Mouse (Mus musculus): ENCODE results near the gene Itga1. TPM values are rescaled to one million over a fixed set of nuclear protein-coding genes. Genes with fewer than 3 reads are reported as not detected.

Itga1 gene
- polyA plus RNA-seq, 1 experiment from 2014 or later, result 15.8 TPM

- no peak overlapping the region for H3K4me3 ChIP-seq
- H3K36me3 ChIP-seq, result no peaks in the 10 kb centered on the region
- 86% methylated on average over 3 of the region's 3 CpGs for WGBS
- no peak for DNase-seq (ENCODE audit: low spot score)
- no peaks in the 10 kb centered on the region for H3K9me3 ChIP-seq
- H3K4me1 ChIP-seq, result peaks cover 21% of the 10 kb centered on the region
- H3K27me3 ChIP-seq (ENCODE audit: insufficient read depth, poor library complexity, severe bottlenecking), result no peaks in the 10 kb centered on the region
- no peak overlapping the region for H3K27ac ChIP-seq
These were observed 76.4 kb downstream of the Itga1 start for GRCm38 (mm10) chr13:115025394-115025793.

DNA sequence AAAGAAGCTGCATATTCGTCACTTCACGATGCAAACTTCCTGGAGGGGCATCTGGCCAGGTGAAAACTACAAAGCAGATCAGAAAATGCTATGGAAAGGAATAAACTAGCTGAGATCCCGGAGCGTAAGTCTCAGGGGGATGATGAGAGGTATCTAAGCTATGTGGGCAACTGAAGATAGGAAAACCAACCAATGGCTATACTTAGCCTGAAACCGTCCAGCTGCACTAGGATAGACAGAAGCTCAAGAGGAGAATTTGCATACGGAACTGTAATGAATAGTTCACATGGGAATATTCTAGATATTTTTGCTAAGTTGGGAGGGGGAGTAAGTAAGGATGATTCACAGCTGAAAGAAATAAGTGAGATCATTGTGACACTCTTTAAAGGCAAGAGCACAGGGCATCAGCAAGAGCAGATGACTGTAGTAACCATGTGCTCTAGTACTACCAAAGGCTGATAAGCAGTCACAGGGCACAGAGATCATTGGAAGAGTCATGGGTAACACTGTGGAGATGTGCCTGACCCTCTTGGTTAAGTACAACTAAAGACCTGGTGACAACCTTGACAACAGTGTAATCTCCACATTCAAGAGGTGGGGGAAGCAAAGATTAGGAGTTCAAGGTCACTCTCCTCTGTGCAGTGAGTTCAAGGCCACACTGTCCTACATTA, 79.5 kb downstream of the Itga1 start:
- Histone ChIP-seq H3K27ac (peak overlapping the region; percentile 84), H3K4me3 (0 out of 2 replicates have a peak overlapping the region, but pooled peaks have one; percentile 9), H3K9me3 (no peaks in the 10 kb centered on the region), H3K36me3 (no peaks in the 10 kb centered on the region), H3K4me1 (peaks cover 31% of the 10 kb centered on the region), H3K27me3 (ENCODE audit: insufficient read depth, poor library complexity, severe bottlenecking) (no peaks in the 10 kb centered on the region)
- no peak for DNase-seq (ENCODE audit: low spot score)
- WGBS, result 34% methylated on average over 6 of the region's 6 CpGs

DNA sequence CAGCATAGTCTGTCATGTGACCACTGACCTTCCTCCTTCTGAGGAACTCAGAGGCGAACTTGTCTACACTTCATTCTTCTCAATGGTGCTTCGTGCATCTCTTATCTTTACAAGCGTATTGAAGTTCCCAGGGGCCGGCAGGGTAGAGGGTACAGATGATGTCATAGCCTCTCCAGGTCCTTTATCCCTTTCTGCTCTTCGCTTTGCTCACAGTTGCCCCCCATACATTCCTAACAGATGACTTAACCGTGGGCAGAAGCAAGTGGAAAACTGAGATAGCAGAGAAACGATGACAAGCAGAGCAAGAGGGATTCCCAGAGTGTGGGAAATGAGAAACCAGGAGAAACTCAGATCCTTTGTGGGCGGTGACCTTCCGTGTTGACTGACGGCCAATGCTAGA, 80.4 kb downstream of the Itga1 start:
- no peaks in the 10 kb centered on the region for H3K36me3 ChIP-seq
- no peaks in the 10 kb centered on the region for H3K9me3 ChIP-seq
- 0 out of 2 replicates have a peak overlapping the region, but pooled peaks have one; percentile 9 for H3K4me3 ChIP-seq
- 13% methylated on average over 10 of the region's 10 CpGs for WGBS
- DNase-seq (ENCODE audit: low spot score), result peak; percentile 94
- H3K27me3 ChIP-seq (ENCODE audit: insufficient read depth, poor library complexity, severe bottlenecking), result no peaks in the 10 kb centered on the region
- peaks cover 31% of the 10 kb centered on the region for H3K4me1 ChIP-seq
- H3K27ac ChIP-seq, result peak overlapping the region; percentile 84; the same call in 1 of the 2 replicates

GRCm38 (mm10) chr13:115020727-115021126, 81.0 kb downstream of the Itga1 start:
- Histone ChIP-seq H3K4me1 (peaks cover 31% of the 10 kb centered on the region), H3K9me3 (no peaks in the 10 kb centered on the region), H3K4me3 (no peak overlapping the region), H3K27ac (peak overlapping the region; percentile 84), H3K36me3 (no peaks in the 10 kb centered on the region), H3K27me3 (ENCODE audit: insufficient read depth, poor library complexity, severe bottlenecking) (no peaks in the 10 kb centered on the region)
- no peak for DNase-seq (ENCODE audit: low spot score)
- 79% methylated on average over 4 of the region's 4 CpGs for WGBS

DNA sequence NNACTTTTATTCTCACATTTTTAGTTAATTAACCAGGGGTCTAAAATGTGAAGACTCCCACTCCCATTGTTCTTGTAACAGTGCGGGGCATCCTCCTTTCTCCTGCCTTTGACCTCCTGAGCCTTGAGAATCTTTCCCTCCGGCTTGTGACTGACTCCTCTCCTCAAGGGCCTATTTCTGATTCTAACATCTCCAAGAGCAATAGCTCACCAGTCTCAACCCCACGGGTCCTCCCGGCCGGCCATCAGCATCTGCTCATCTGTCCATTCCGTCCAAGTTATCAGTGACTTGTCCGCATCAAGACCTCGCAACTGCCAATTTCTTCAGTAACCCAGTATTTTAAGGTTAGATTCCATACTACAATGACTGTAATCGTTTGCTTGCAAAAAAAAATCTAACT, 84.2 kb downstream of the Itga1 start:
- Histone ChIP-seq H3K27ac (no peak overlapping the region), H3K4me3 (no peak overlapping the region), H3K27me3 (ENCODE audit: insufficient read depth, poor library complexity, severe bottlenecking) (no peaks in the 10 kb centered on the region), H3K4me1 (peaks cover 46% of the 10 kb centered on the region), H3K9me3 (no peaks in the 10 kb centered on the region), H3K36me3 (no peaks in the 10 kb centered on the region)
- no peak for DNase-seq (ENCODE audit: low spot score)
- WGBS, result 87% methylated on average over 9 of the region's 9 CpGs

- DNase-seq (ENCODE audit: low spot score), result no peak
- Histone ChIP-seq H3K9me3 (no peaks in the 10 kb centered on the region), H3K36me3 (no peaks in the 10 kb centered on the region), H3K27ac (peak overlapping the region; percentile 57), H3K27me3 (ENCODE audit: insufficient read depth, poor library complexity, severe bottlenecking) (no peaks in the 10 kb centered on the region), H3K4me3 (no peak overlapping the region), H3K4me1 (peaks cover 31% of the 10 kb centered on the region)
- WGBS, result 35% methylated on average over 6 of the region's 6 CpGs
These were observed 90.2 kb downstream of the Itga1 start for GRCm38 (mm10) chr13:115011547-115011946.

GRCm38 (mm10) chr13:115006213-115006835, 95.4 kb downstream of the Itga1 start:
- Histone ChIP-seq H3K4me3 (no peak overlapping the region), H3K27ac (peak overlapping the region; percentile 74), H3K36me3 (no peaks in the 10 kb centered on the region; the same call in 1 of the 2 replicates), H3K4me1 (peaks cover 44% of the 10 kb centered on the region), H3K27me3 (ENCODE audit: insufficient read depth, poor library complexity, severe bottlenecking) (no peaks in the 10 kb centered on the region), H3K9me3 (no peaks in the 10 kb centered on the region)
- no peak for DNase-seq (ENCODE audit: low spot score)
- WGBS, result 62% methylated on average over 9 of the region's 9 CpGs

GRCm38 (mm10) chr13:115005342-115005741, 96.4 kb downstream of the Itga1 start:
- WGBS, result 23% methylated on average over 6 of the region's 6 CpGs
- DNase-seq (ENCODE audit: low spot score), result no peak
- H3K27ac ChIP-seq, result peak overlapping the region; percentile 74
- no peaks in the 10 kb centered on the region; the same call in 1 of the 2 replicates for H3K36me3 ChIP-seq
- no peak overlapping the region for H3K4me3 ChIP-seq
- H3K4me1 ChIP-seq, result peaks cover 44% of the 10 kb centered on the region
- H3K9me3 ChIP-seq, result no peaks in the 10 kb centered on the region
- no peaks in the 10 kb centered on the region for H3K27me3 ChIP-seq (ENCODE audit: insufficient read depth, poor library complexity, severe bottlenecking)

- DNase-seq (ENCODE audit: low spot score), result no peak
- peaks cover 9% of the 10 kb centered on the region; the same call in 1 of the 2 replicates for H3K36me3 ChIP-seq
- H3K4me3 ChIP-seq, result no peak overlapping the region
- peak overlapping the region; percentile 74 for H3K27ac ChIP-seq
- no peaks in the 10 kb centered on the region for H3K9me3 ChIP-seq
- H3K4me1 ChIP-seq, result peaks cover 44% of the 10 kb centered on the region
- 33% methylated on average over 7 of the region's 7 CpGs for WGBS
- no peaks in the 10 kb centered on the region for H3K27me3 ChIP-seq (ENCODE audit: insufficient read depth, poor library complexity, severe bottlenecking)
These were observed 98.2 kb downstream of the Itga1 start for GRCm38 (mm10) chr13:115003444-115004053.

GRCm38 (mm10) chr13:115002837-115003236, 98.9 kb downstream of the Itga1 start:
- Histone ChIP-seq H3K36me3 (peaks cover 12% of the 10 kb centered on the region; the same call in 1 of the 2 replicates), H3K9me3 (no peaks in the 10 kb centered on the region), H3K4me1 (peaks cover 44% of the 10 kb centered on the region), H3K4me3 (no peak overlapping the region), H3K27ac (no peak overlapping the region; the same call in 1 of the 2 replicates), H3K27me3 (ENCODE audit: insufficient read depth, poor library complexity, severe bottlenecking) (no peaks in the 10 kb centered on the region)
- 66% methylated on average over 3 of the region's 3 CpGs for WGBS
- DNase-seq (ENCODE audit: low spot score), result no peak

DNA sequence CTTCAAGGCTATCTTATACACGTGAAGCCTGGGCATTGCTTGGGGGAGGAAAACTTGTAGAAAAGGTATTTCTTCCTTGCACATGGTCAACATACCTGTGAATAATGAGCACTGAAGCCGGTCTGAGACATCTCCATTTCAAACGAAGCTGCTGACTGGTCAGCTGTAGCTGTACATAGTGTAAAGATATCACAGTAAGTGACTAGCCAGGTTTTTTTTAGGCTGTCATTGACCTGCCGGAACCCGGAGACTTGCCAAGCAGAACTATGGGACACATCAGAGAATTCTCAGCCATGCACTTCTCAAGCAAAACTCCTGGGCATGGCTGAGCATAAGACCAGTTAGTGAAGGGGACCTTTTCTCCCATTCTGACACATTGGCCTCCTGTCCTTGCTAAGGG, 99.6 kb downstream of the Itga1 start:
- no peak overlapping the region; the same call in 1 of the 2 replicates for H3K27ac ChIP-seq
- 46% methylated on average over 5 of the region's 5 CpGs for WGBS
- no peaks in the 10 kb centered on the region for H3K27me3 ChIP-seq (ENCODE audit: insufficient read depth, poor library complexity, severe bottlenecking)
- DNase-seq (ENCODE audit: low spot score), result no peak
- H3K36me3 ChIP-seq, result peaks cover 12% of the 10 kb centered on the region; the same call in 1 of the 2 replicates
- H3K4me1 ChIP-seq, result peaks cover 44% of the 10 kb centered on the region
- no peaks in the 10 kb centered on the region for H3K9me3 ChIP-seq
- no peak overlapping the region for H3K4me3 ChIP-seq

- WGBS, result 78% methylated on average over 4 of the region's 4 CpGs
- Histone ChIP-seq H3K4me3 (no peak overlapping the region), H3K9me3 (no peaks in the 10 kb centered on the region), H3K27me3 (ENCODE audit: insufficient read depth, poor library complexity, severe bottlenecking) (no peaks in the 10 kb centered on the region), H3K36me3 (peaks cover 14% of the 10 kb centered on the region; the same call in 1 of the 2 replicates), H3K4me1 (peaks cover 28% of the 10 kb centered on the region), H3K27ac (no peak overlapping the region)
- DNase-seq (ENCODE audit: low spot score), result no peak
These were observed 102.2 kb downstream of the Itga1 start for GRCm38 (mm10) chr13:114999582-114999981.

GRCm38 (mm10) chr13:114998100-114998499, 103.7 kb downstream of the Itga1 start:
- Histone ChIP-seq H3K36me3 (peaks cover 14% of the 10 kb centered on the region; the same call in 1 of the 2 replicates), H3K27ac (no peak overlapping the region), H3K27me3 (ENCODE audit: insufficient read depth, poor library complexity, severe bottlenecking) (no peaks in the 10 kb centered on the region), H3K9me3 (no peaks in the 10 kb centered on the region), H3K4me1 (peaks cover 18% of the 10 kb centered on the region), H3K4me3 (no peak overlapping the region)
- DNase-seq (ENCODE audit: low spot score), result no peak
- WGBS, result 91% methylated on average over 10 of the region's 10 CpGs
